Mouse (Mus musculus): ENCODE data around the gene Agps. TPM values are rescaled to one million over a fixed set of nuclear protein-coding genes. Genes with fewer than 3 reads are reported as not detected.
A peak's percentile ranks its signal among the peaks of the same experiment; 100 is the strongest.

The Agps gene
- 48.6 and 49.5 TPM in 2 replicates for polyA plus RNA-seq (2016; fragmentation: Nextera tagmentation; extraction: Ambion mirVana)

DNA sequence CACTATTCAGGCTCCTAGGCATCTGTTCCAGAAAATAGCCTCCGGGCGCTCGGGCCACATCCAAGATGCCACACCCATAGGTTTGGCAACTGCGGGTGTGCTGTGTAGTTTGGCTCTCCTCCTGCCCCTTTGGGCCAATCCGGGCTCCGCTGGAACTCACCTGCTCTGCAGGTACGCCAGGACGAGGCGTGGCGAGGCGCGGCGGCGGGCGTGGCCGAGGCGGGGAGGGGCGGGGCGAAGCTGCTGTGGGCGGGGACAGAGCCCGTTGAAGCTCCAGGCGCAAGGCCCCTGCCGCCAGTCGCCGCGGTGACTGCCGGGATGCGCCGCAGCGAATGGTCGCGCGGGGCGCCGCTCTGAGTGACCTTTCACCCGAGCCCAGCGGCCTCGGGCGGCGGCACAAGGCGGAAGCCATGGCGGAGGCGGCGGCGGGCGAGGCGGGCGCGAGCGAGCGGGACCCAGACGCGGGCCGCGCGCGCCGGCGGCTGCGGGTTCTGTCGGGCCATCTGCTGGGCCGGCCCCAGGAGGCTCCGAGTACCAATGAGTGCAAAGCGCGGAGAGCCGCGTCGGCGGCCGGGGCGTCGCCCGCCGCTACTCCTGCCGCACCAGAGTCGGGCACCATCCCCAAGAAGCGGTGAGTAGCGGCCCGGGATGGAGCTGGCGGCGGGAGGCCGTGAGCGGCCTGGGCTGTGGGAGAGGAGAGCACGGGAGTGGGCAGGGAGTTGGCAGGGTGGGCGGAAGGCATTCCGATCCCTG lies at the start of gene Agps:
Agps (plus strand) TSS at position 297 of the 753 bp plus-strand sequence.
- Histone ChIP-seq H3K4me3 (peak within 1 kb of the TSS; percentile 91), H3K27me3 (ENCODE audit: insufficient read depth, poor library complexity, severe bottlenecking) (no peaks in the 10 kb centered on the region), H3K27ac (peak within 1 kb of the TSS; percentile 97), H3K9me3 (no peaks in the 10 kb centered on the region), H3K4me1 (peaks cover 23% of the 10 kb centered on the region), H3K36me3 (no peaks in the 10 kb centered on the region)
- peak; percentile 94 for DNase-seq (ENCODE audit: low spot score)
- under 1% methylated on average over 85 of the region's 86 CpGs for WGBS

DNA sequence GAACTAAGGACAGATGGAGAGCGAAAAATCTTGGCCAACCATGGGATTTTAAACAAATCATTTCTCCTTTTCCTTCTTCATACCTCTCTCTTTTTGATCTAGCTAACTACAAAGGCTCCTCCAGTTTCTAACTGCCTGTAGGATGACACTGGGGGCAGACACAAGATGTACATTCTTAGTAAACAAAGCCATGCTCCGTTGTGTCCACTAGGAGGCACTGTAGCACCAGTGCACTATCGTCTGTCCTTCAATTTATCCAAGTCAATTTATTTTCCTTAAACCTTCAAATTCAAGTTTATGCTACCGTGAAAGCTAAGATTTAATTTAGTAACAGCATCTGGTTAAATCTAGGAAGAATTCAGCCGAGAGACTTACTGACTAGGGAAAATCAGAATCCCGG lies 45.9 kb upstream of the Agps start:
- no peak overlapping the region for H3K27ac ChIP-seq
- no peaks in the 10 kb centered on the region for H3K36me3 ChIP-seq
- H3K4me3 ChIP-seq = no peak overlapping the region
- no peaks in the 10 kb centered on the region for H3K27me3 ChIP-seq (ENCODE audit: insufficient read depth, poor library complexity, severe bottlenecking)
- H3K9me3 ChIP-seq = no peaks in the 10 kb centered on the region
- 19% methylated on average over 6 of the region's 6 CpGs for WGBS
- peaks cover 7% of the 10 kb centered on the region for H3K4me1 ChIP-seq
- no peak for DNase-seq (ENCODE audit: low spot score)

DNA sequence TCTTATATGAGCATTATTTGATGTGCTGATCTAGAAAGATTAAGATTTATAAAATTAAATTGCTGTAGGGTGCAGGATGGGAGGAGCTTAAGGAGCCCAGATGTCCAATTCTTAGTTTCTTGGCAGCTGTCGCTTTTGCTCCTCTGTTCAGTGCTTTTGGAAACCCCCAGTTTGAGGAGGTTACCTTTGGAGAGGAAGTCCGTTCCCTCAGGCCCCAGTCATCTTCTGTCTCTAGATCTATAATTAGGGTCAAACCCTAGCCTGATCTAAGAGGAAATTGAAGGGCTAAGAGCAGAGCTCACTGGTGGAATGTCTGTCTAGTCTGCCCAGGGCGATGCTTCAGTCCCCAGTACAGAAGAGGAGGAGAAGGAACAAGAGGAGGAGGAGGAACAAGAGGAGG lies 43.5 kb upstream of the Agps start:
- H3K4me1 ChIP-seq = peaks cover 7% of the 10 kb centered on the region
- no peaks in the 10 kb centered on the region for H3K27me3 ChIP-seq (ENCODE audit: insufficient read depth, poor library complexity, severe bottlenecking)
- 64% methylated on average over 3 of the region's 3 CpGs for WGBS
- H3K9me3 ChIP-seq = no peaks in the 10 kb centered on the region
- H3K4me3 ChIP-seq = no peak overlapping the region
- H3K36me3 ChIP-seq = no peaks in the 10 kb centered on the region
- no peak for DNase-seq (ENCODE audit: low spot score)
- no peak overlapping the region for H3K27ac ChIP-seq

DNA sequence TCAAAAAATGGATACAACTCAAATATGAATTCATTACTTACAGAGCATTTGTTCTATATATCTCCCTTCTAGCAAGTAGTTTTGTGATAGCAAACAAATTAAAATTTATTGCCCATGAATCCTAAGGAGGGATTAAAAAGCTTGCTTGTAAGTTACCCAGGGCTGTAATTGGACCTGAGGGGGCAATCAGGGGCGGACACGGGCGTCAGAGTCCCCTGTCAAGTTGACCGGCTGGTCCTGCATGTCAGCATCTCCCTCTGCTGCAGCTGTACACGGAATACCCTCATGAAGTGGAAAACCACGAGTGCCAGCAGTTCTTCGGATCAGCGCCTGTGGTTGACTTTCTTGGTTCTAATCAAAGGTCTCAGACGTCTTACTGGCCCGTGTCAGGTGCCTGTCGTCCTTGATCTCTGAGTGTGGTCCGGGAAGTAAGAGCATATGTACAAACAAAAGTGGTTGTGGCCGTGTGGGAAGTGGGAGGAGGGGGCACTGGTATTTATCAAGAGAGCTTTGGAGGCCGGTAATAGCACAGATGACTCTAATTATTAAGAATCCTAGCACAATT lies 41.9 kb upstream of the Agps start:
- 54% methylated on average over 14 of the region's 14 CpGs for WGBS
- no peaks in the 10 kb centered on the region for H3K36me3 ChIP-seq
- H3K4me1 ChIP-seq = peaks cover 7% of the 10 kb centered on the region
- no peak for DNase-seq (ENCODE audit: low spot score)
- H3K27ac ChIP-seq = no peak overlapping the region
- H3K9me3 ChIP-seq = no peaks in the 10 kb centered on the region
- H3K4me3 ChIP-seq = no peak overlapping the region
- no peaks in the 10 kb centered on the region for H3K27me3 ChIP-seq (ENCODE audit: insufficient read depth, poor library complexity, severe bottlenecking)

DNA sequence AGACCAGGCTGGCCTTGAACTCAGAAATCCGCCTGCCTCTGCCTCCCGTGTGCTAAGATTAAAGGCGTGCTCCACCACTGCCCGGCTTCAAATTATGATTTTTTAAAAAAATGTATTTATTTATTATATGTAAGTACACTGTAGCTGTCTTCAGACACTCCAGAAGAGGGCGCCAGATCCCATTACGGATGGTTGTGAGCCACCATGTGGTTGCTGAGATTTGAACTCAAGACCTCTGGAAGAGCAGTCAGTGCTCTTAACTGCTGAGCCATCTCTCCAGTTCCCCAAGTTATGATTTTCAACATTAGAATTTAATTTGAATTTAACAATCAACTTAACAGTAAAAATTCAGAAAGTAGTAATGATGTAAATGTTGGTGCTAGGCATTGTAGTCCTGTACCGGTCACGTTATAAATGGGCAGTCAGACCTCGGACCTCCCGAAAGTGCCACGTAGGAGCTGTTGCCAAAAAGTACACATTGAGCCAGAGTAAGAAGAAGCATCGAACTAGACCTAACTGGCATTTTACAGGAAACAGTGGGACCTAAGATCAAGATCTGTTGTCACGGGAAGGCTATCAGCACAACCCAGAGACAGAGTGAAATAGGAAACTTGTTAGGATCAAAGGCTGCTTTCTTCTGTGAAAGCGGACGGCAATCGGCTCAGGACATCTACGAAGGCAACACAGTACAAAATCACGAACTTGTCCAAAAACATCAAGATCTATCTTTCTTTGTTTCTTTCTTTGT lies 40.2 kb upstream of the Agps start:
- WGBS = 66% methylated on average over 18 of the region's 18 CpGs
- no peak overlapping the region for H3K4me3 ChIP-seq
- no peaks in the 10 kb centered on the region for H3K36me3 ChIP-seq
- no peak for DNase-seq (ENCODE audit: low spot score)
- H3K27me3 ChIP-seq (ENCODE audit: insufficient read depth, poor library complexity, severe bottlenecking) = no peaks in the 10 kb centered on the region
- H3K9me3 ChIP-seq = no peaks in the 10 kb centered on the region
- H3K4me1 ChIP-seq = peaks cover 3% of the 10 kb centered on the region; the same call in 1 of the 2 replicates
- H3K27ac ChIP-seq = no peak overlapping the region

DNA sequence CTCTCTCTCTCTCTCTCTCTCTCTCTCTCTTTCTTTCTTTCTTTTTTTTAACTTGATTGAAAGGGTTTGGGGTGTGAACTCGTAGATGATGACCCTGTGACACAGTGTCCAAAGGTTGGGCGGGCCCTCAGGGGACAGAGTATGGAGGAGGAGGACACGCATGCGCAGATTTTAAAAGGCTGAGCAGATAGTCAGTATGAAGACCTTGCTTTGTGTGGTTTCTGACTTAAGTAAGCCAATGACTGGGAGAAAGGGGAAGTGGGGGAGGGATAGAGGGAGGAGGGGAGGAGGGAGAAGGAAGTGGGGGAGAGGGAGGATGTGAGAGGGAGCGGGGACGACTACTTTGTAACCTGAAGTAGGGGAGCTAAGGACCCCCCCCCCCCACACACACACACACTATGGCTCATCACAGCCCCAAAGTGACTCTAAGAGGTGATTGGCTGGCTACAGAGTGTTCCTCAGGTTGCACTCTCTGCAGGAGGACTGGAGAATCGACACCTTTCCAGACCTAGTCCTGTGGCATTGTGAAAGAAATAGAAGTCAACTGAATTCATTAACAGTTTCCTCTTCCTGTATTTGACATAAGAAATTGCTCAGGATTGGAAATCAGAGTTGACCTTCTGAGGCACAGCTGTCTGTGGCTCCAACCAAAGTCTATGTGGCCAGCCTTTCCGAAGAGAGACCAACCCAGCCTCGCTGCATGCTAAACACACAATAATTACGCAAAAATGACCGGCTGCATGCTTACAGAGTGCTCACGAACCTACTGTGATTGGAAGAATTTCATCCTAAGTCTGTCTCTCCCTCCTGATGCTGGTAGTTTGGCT lies 39.4 kb upstream of the Agps start:
- Histone ChIP-seq H3K4me3 (no peak overlapping the region), H3K27ac (0 out of 2 replicates have a peak overlapping the region, but pooled peaks have one; percentile 30), H3K27me3 (ENCODE audit: insufficient read depth, poor library complexity, severe bottlenecking) (no peaks in the 10 kb centered on the region), H3K36me3 (no peaks in the 10 kb centered on the region), H3K4me1 (peaks cover 3% of the 10 kb centered on the region; the same call in 1 of the 2 replicates), H3K9me3 (no peaks in the 10 kb centered on the region)
- WGBS = 49% methylated on average over 12 of the region's 12 CpGs
- DNase-seq (ENCODE audit: low spot score) = no peak

DNA sequence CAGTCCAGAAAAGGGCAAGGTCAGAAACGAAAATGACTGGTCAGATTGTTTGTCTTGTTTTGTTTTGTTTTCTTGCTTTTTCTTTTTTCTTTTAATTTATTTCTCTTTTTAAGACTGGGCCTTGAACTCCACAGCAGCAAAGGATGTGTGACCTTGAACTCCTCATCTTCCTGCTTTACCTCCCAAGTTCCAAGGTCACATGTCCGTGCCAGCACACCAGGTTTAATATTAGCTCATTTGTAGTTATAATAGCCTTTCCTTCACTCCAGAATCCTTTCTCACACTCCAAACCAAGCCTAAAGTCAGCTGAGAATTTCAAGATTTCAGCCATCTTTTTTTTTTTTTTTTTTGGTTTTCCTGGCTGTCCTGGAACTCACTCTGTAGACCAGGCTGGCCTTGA lies 35.8 kb upstream of the Agps start:
- 78% methylated on average over 2 of the region's 2 CpGs for WGBS
- Histone ChIP-seq H3K4me1 (no peaks in the 10 kb centered on the region), H3K9me3 (no peaks in the 10 kb centered on the region), H3K27ac (no peak overlapping the region), H3K36me3 (no peaks in the 10 kb centered on the region), H3K27me3 (ENCODE audit: insufficient read depth, poor library complexity, severe bottlenecking) (no peaks in the 10 kb centered on the region), H3K4me3 (no peak overlapping the region)
- no peak for DNase-seq (ENCODE audit: low spot score)

DNA sequence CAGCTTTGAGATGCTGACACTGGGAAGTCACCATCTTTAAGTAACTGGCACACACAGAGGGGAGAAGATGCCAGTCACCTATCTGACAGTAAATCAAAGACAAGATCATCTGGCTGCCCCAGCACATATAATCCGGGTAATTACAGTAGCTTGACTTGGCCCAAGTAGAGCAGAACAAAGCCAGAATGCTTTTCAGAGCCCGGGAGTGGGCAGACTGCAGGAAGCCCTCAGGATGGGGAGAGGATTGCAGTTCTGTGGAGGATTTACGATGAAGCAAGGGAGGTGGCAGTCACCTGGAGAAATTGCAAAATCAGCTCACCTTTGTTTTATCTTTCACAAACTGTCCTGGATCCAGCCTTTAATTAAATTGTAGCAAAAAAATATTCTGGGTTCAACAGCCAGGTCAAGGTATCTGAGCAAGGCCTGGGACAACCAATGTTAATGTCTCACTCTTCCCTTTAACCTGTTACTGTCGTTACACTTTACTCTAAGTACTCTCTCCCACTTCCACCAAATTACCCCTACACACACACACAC lies 33.5 kb upstream of the Agps start:
- no peaks in the 10 kb centered on the region for H3K27me3 ChIP-seq (ENCODE audit: insufficient read depth, poor library complexity, severe bottlenecking)
- H3K27ac ChIP-seq = no peak overlapping the region
- no peaks in the 10 kb centered on the region for H3K4me1 ChIP-seq
- no peaks in the 10 kb centered on the region for H3K36me3 ChIP-seq
- no peaks in the 10 kb centered on the region for H3K9me3 ChIP-seq
- DNase-seq (ENCODE audit: low spot score) = no peak
- no peak overlapping the region for H3K4me3 ChIP-seq
- 65% methylated on average over 4 of the region's 4 CpGs for WGBS

DNA sequence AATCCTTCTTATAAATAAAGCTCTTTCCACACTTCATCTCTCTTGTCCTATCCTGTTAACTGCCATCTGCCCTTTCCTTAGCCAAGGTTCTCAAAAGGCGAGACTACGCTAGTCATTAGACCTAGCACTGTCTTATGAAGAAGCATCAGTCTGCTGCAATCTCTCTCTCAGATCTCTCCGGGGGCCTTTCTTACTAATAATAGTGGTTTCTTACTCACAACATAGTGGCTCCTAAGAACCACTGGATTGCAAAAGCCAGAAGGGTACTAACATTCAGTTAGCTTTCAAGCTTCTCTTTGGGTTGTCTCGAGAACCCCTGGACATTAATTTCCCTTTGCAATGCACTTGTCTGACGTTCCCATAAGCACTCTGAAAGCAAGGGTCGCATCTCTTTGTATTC lies 26.2 kb upstream of the Agps start:
- no peak overlapping the region for H3K4me3 ChIP-seq
- H3K27ac ChIP-seq = no peak overlapping the region
- H3K4me1 ChIP-seq = peaks cover 5% of the 10 kb centered on the region; the same call in 1 of the 2 replicates
- DNase-seq (ENCODE audit: low spot score) = no peak
- no peaks in the 10 kb centered on the region for H3K36me3 ChIP-seq
- 89% methylated on average over 6 of the region's 6 CpGs for WGBS
- H3K9me3 ChIP-seq = no peaks in the 10 kb centered on the region
- H3K27me3 ChIP-seq (ENCODE audit: insufficient read depth, poor library complexity, severe bottlenecking) = 0 out of 2 replicates have a peak, but pooled peaks cover 5% of the 10 kb centered on the region

DNA sequence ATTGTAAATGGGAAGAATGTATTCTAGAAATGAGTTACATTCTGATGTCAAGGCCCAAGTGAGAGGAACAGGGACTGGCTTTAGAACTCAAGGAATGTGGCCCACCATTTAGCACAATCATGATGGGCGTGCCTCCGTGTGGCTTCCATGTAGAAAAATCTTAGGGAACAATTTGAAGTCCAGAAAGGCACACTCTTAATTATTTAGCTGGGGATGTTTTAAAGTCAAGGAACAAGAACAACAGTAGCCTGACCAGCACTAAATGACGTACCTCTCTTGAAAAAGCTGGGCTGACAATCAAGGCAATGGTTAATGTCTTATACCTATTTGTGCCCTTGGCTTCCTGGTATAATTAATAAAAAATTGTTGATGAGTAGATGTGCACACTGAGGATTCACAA lies 25.1 kb upstream of the Agps start:
- 0 out of 2 replicates have a peak, but pooled peaks cover 5% of the 10 kb centered on the region for H3K27me3 ChIP-seq (ENCODE audit: insufficient read depth, poor library complexity, severe bottlenecking)
- H3K36me3 ChIP-seq = no peaks in the 10 kb centered on the region
- H3K27ac ChIP-seq = no peak overlapping the region
- no peak overlapping the region for H3K4me3 ChIP-seq
- WGBS = 83% methylated on average over 3 of the region's 3 CpGs
- peaks cover 5% of the 10 kb centered on the region; the same call in 1 of the 2 replicates for H3K4me1 ChIP-seq
- H3K9me3 ChIP-seq = no peaks in the 10 kb centered on the region
- DNase-seq (ENCODE audit: low spot score) = no peak

DNA sequence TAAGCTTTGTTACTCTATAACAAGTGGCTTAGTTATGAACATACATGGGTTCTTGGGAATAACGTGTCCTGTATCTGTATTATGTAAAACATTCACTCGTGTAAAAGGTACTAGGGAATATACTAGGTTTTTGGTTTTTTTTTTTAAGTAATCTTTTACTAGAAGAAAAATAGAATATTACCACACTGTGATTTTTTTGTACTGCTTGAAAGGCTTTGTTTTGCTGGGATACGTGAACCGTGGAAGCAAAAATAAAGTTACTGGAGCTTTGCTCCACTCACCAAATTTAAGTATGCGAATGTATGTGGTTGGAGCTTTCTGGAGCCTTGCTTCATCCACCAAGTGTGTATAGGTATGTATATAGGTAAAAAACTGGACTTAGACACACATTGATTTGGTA lies 24.5 kb upstream of the Agps start:
- Histone ChIP-seq H3K4me1 (peaks cover 5% of the 10 kb centered on the region; the same call in 1 of the 2 replicates), H3K4me3 (no peak overlapping the region), H3K36me3 (no peaks in the 10 kb centered on the region), H3K27ac (no peak overlapping the region), H3K9me3 (no peaks in the 10 kb centered on the region), H3K27me3 (ENCODE audit: insufficient read depth, poor library complexity, severe bottlenecking) (0 out of 2 replicates have a peak, but pooled peaks cover 5% of the 10 kb centered on the region)
- no peak for DNase-seq (ENCODE audit: low spot score)
- 94% methylated on average over 5 of the region's 5 CpGs for WGBS

DNA sequence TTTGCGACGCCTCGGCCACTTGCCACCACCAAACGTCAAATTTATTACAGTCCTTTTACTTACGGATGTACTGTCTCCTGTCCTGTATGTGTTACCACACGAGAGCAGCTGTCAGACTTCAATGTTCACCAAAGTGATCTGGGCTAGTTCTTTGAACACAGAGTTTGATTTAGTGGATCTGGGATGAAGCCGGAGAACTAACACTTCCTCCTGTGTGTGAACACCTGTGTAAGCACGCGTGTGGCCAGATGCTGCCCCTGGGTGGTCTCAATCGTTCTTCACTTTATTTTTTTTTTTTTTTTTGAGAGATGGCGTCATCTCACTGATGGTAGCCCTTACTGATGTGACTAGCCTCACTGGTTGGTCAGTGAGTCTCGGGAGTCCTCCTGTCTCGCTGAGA lies 17.1 kb upstream of the Agps start:
- Histone ChIP-seq H3K27me3 (ENCODE audit: insufficient read depth, poor library complexity, severe bottlenecking) (no peaks in the 10 kb centered on the region), H3K9me3 (no peaks in the 10 kb centered on the region), H3K4me1 (peaks cover 5% of the 10 kb centered on the region), H3K27ac (no peak overlapping the region), H3K4me3 (no peak overlapping the region), H3K36me3 (no peaks in the 10 kb centered on the region)
- DNase-seq (ENCODE audit: low spot score) = no peak
- WGBS = 78% methylated on average over 13 of the region's 13 CpGs

All from heart, embryonic 10.5 days (tissue).